Mouse (Mus musculus) c-Kit-negative CD71-positive TER-119-positive erythroid progenitor cells, embryonic 14.5 days (primary cell): Measurements from ENCODE around the gene Fbxo21.

Experiments
- DNase-seq: peaks from one replicate; pipeline ENCODE4 v3.0.0-alpha.2; 2013; ENCODE audit warnings: low read depth, low spot score

Fbxo21 gene

GRCm38 (mm10) chr5:118023053-118023452, 46.5 kb downstream of the Fbxo21 start:
- DNase-seq, result no peak

GRCm38 (mm10) chr5:118025880-118026279, 49.4 kb downstream of the Fbxo21 start:
- DNase-seq, result no peak

GRCm38 (mm10) chr5:118026343-118026742, 49.8 kb downstream of the Fbxo21 start:
- no peak for DNase-seq

- DNase-seq, result no peak
Measured at GRCm38 (mm10) chr5:118027101-118027697, 50.7 kb downstream of the Fbxo21 start.

- no peak for DNase-seq
Measured at GRCm38 (mm10) chr5:118027698-118028190, 51.2 kb downstream of the Fbxo21 start, which contains the start of gene Tesc. Gene Tesc, plus strand, starts transcription at chr5:118027743.

- DNase-seq, result no peak
Measured at GRCm38 (mm10) chr5:118028191-118029034, 51.9 kb downstream of the Fbxo21 start.

- DNase-seq, result no peak
Measured at GRCm38 (mm10) chr5:118029035-118029408, 52.5 kb downstream of the Fbxo21 start.

- DNase-seq, result no peak
Measured at GRCm38 (mm10) chr5:118029420-118029819, 52.9 kb downstream of the Fbxo21 start.

GRCm38 (mm10) chr5:118030022-118030675, 53.6 kb downstream of the Fbxo21 start:
- no peak for DNase-seq

GRCm38 (mm10) chr5:118031059-118031458, 54.5 kb downstream of the Fbxo21 start:
- no peak for DNase-seq

- no peak for DNase-seq
Measured at GRCm38 (mm10) chr5:118031508-118031907, 55.0 kb downstream of the Fbxo21 start.

- no peak for DNase-seq
Measured at GRCm38 (mm10) chr5:118033328-118033727, 56.8 kb downstream of the Fbxo21 start.

GRCm38 (mm10) chr5:118033740-118034139, 57.2 kb downstream of the Fbxo21 start:
- no peak for DNase-seq

GRCm38 (mm10) chr5:118034632-118035031, 58.1 kb downstream of the Fbxo21 start:
- DNase-seq, result no peak

- DNase-seq, result no peak
Measured at GRCm38 (mm10) chr5:118035786-118036185, 59.3 kb downstream of the Fbxo21 start.

- DNase-seq, result no peak
Measured at GRCm38 (mm10) chr5:118036888-118037797, 60.6 kb downstream of the Fbxo21 start.

GRCm38 (mm10) chr5:118037798-118038484, 61.4 kb downstream of the Fbxo21 start:
- no peak for DNase-seq

GRCm38 (mm10) chr5:118039241-118039668, 62.7 kb downstream of the Fbxo21 start:
- no peak for DNase-seq

GRCm38 (mm10) chr5:118042599-118042998, 66.1 kb downstream of the Fbxo21 start:
- no peak for DNase-seq

- DNase-seq, result no peak
Measured at GRCm38 (mm10) chr5:118043761-118044160, 67.2 kb downstream of the Fbxo21 start.

GRCm38 (mm10) chr5:118044907-118045306, 68.4 kb downstream of the Fbxo21 start:
- no peak for DNase-seq
